Mouse (Mus musculus) thymus, postnatal 14 days (tissue): ENCODE measurements around the gene Galm.
"Not testable (repeated sequence)": the region's sequence is repeated elsewhere in the genome, so short reads cannot be mapped to it uniquely, and the experiment has no call there.

Source experiments
- DNase-seq: peaks from one replicate; pipeline ENCODE4 v3.0.0; 2021

Galm gene

DNA sequence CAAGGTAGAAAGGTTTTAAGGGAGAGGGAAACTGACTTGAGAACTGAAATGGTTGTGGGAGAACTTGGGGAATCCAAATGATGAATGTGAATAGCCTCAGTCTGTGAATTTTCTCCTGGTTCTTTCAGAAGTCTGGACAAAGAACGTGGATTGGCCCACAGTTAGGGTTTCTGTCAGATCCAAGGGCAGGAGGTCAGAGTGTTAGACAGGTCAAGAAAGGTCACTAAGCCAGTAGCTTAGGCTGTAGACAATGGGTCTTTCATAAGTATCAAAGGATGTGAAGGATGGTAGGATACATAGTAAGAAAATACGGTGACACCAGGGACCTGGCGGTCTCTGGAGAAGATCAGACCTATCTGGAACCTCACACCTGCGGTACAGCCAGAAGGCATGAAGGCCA lies 40.2 kb downstream of the Galm start:
- no peak for DNase-seq

DNA sequence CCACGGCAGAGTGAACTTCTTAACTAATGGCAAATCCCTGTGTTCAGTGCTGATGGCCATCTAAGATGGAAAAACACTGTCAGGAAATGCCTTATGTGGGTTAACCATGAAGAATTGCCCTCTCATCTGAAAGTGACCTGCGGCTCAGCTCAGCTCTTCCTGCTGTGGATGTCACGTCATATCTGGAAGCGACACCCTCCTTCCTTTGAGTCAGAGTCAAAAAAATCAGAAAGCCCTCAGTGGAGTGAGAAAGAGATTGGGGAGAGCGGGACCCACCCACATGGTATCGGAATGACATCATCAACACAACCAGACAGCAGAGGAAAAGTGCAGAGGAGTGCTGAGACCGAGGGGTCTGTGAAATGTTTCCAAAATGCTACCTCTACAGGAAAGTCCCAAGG lies 40.6 kb downstream of the Galm start:
- DNase-seq = no peak

DNA sequence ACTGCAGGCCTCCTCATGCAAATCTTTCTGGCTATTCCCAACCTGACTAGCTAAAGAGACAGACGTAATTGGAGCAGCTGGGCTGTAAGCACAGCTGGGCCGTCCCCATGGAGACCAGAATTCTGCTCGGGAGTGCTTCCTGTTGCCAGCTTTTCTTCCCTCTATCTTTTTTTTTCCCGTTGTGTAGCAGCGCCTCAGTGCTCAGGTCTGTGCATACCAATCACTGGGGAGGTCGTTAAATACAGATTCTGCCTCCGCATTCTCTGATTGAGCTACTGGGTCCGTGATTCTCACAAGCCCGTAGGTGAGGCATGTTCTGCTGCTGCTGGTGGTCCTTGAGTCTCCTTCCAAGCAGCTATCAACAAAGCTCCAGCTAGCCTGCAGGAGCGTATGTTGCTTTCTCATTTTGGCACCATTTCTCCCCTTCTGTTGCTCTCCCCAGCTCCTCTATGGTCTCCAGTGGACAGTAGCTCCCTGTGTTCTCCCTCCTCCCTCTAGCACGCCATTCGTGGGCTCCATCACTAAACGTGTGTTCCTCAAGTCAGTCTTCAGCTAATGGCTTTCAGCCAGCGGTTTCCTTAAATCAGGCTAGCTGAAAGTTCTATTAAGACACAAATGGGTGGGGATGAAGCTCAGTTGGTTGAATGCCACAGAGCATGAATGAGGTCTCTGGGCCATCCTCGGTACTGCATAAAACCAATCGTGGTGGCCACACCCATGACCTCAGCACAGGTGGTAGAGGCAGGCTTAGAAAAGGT lies 41.3 kb downstream of the Galm start:
- no peak for DNase-seq

DNA sequence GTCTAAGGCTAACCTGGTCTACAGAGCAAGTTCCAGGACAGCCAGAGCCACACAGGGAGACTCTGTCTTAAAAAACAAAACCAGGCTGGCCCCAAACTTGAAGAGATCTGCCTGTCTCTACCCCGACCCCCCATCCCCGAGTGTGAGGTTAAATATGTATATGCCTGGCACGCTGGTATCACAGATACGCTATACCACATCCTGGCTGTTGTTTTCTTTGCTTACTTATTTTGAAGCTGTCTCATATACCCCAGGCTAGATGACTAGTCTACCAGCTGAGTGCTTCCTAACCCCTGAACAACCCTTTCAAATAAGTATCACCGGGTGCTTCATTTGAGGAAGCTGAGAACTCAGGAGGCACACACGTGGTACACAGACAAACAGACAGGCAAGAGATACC lies 42.5 kb downstream of the Galm start:
- DNase-seq = peak; percentile 35

DNA sequence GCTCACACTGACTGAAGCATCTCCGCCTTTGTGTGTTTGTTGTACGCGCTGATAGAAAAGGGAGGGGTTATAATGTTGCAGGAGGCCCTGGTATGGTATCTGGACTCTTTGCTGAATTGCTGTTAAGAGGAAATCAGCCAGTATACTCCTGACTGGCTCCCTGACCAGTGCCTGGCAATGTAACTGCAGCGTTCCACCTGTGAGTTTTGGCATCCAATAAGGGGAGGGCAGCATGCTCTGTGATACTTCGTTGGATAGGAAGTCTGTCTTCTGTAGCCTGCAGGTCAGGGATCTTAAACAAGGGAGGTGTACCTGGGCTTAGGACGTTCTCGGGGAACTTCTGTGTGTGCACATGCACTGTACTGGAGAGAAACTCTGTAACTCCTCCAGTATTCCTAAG lies 43.7 kb downstream of the Galm start:
- DNase-seq = no peak

DNA sequence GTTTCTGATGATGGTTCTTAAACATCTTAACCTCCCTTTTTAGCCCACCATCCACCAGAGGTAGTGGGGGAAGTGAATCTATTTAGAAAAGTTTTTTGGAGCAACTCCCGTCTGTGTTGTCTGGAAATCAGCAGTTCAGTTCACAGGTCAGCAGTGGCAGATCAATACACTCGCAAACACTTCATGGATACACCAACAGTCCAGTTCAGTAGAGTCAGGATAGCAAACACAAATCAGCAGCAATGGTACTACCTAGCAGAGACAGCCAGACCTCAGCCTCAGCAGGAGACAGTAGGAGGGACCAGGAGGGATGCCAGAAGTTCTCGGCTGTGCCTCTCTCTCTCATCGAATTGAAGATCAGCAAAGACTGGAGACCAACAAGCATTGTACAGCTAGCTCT lies 44.7 kb downstream of the Galm start:
- DNase-seq = no peak

DNA sequence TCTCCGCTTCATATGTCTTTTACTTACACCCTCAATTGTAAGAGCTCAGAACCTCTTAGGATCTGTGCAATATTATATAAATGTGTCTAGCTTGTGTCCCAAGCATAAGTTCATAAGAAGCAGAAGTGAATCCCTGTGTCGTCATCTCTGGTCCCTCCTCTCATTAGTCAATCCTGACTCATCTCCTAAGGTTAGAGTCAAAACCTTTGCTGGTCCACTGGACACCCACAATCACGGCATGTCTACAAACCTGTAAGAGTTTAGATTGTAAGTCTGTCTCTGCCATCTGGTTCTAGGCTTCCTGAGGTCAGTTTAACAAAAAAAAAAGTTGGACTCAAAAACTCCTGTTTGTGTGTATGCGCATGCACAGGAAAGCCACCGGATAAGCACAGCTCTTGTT lies 45.5 kb downstream of the Galm start:
- DNase-seq = no peak

DNA sequence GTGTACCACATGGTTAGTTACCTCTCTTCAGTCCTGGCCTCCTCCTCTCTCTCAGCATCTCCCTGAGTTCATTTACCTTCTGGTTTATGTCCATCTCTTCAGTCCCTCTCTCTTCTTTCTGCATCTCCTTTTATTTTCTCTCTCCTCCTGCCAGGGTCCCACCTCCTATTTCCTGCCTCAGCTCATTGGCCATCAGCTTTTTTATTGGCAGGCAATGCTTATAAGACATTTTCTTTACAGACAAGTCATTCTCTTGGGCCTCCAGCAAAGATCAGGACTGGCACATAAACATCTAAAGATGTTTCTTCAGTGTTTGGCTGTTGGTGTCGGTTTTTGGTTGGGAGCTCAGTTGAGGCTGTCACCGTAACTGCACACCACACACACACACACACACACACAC lies 46.4 kb downstream of the Galm start:
- no peak for DNase-seq

DNA sequence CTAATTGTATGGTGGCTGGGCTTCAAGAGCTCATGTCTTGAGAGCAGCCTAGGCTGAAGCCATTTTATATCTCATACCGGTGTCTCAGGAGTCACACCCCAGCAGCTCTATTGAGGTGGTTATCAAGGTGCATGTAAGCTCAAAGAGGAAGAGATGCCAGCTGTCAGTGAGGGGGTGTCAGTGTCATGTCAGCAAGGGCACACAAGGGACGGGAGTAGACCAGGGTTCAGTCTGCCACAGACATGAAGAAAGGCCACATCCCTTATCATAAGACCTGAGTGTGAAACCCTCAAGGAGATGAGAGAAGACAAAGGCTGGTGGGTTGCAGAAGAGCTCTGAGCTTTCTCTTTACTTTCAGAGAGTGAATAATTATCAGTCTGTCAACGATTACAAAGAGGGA lies 46.9 kb downstream of the Galm start:
- DNase-seq = peak; percentile 48

DNA sequence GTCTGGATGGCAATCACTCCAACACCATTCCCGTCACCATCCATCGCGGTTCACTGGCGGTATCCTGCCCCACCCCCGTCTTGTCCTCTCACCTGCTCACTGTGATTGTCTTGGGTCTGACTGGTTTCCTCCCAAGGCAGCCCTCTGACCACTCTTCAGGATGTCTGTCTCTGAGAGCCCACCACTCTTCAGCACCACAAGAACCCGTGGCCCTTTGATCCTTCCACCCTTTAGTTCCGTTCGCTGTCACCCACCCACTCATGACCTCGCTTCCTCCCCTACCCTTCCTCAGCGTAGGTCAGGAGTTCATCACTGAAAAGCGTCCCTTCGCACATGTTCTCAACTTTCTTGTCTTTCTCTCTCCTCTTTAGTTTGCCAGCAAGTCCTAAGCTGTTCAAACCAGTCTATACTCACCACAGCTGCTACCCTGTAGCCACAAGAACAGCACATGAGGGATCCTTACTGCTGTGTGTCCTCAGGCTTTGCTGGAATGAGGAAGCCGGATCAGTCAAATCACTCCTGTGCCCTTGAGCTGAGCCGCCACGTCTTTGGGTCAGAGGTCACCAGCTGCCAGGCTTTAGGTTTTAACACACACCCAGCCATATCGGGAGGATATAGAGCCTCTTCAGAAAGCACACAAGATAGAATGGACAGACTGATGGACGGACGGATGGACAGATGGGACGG lies 47.6 kb downstream of the Galm start:
- DNase-seq = peak; percentile 64

DNA sequence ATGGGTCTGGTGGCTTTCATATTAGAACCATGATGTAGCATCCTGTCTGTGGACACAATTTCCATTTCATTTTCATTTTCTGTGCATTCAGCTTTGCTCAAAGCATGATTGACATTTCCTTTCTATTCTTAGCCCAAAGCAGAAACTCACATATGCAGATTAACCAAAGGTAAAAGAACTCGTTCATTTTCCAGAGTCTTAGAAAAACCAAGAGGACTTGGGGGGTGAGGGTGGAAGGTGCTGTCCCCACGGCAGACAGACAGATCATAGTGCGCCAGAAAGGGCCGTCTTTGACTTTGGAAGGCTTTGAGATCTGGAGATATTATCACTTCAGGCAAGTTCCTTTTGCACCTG lies 48.1 kb downstream of the Galm start:
- peak; percentile 38 for DNase-seq

DNA sequence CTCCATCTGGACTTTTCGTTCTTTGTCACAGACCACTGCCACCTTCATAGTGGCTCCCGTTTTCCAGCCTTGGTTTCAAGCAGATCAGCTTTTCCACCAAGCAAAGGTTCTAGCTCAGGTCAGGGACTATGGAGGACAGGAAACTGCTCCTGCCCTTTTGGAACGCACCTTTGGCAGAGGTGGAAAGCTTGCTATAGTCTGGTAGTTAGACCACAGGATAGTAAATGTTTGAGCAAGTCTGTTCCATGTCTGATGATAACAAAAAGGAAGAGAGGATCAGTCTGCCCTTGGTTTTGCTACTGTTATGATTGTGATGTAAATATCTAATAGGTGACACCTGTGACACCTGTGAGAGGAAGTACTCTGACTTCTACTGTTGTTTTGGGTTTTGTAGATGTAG lies 48.7 kb downstream of the Galm start:
- no peak for DNase-seq

DNA sequence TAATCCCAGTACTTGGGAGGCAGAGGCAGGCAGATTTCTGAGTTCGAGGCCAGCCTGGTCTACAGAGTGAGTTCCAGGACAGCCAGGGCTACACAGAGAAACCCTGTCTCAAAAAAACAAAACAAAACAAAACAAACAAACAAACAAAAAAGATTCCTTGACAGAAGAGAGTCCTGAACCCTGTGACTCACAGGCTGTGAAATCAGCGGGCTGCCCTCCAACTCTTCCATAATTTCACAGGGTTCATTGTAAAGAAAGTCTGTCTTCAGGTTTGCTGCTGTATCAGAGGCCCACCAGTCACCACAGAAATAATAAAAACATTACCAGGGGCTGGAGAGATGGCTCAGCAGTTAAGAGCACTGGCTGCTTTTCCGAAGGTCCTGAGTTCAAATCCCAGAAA lies 51.6 kb downstream of the Galm start:
- DNase-seq = not testable (repeated sequence)

DNA sequence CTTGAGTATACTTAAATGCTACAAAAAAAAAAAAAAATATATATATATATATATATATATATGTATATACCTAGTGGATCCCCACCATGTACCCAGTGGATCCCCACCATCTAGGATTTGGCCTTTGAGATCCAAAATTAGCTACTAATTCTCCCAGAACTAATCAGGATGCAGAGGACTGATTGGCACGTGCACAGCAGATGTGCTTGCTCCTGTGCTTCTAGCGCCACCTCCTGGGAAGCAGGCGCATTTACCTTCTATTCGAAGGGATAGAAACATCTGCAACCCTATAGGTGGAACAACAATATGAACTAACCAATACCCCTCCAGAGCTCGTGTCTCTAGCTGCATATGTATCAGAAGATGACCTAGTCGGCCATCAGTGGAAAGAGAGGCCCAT lies 52.7 kb downstream of the Galm start:
- peak; percentile 80 for DNase-seq

DNA sequence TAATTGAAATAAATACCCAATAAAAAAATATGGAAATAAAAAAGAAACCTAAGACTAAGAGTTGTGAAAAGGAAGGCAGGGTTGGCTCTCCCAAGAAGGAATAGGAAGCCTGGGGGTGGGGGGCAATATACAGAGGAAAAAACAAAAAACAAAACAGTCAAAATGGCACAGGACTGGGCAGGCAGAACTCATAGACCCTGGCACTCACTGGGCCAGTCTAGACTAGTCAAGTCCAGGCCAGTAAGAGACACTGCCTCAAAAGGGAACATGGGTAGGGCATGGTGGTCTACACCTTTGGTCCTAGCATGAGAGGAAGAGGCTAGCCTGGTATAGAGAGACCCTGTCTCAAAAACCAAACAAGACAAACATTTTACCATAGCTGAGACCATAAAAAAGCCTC lies 53.2 kb downstream of the Galm start:
- no peak for DNase-seq

DNA sequence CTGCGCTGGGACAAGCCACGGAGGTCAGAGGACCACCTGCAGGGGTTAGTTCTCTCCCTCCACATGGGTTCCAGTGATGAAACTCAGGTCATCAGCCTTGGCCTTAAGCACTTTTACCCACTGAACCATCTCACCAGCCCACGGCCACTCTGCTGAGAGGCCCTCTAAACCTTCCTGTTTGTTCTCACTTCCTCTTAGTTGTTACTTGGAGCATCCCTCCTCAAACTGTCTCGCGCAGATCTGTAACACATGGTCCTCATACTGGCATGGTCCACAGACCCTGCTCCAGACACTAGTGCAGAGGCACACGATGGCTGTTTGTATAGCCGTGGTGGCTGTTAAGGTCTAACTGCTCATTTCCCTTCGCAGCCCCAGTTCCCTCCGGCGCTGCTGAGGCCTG lies 56.3 kb downstream of the Galm start:
- no peak for DNase-seq

DNA sequence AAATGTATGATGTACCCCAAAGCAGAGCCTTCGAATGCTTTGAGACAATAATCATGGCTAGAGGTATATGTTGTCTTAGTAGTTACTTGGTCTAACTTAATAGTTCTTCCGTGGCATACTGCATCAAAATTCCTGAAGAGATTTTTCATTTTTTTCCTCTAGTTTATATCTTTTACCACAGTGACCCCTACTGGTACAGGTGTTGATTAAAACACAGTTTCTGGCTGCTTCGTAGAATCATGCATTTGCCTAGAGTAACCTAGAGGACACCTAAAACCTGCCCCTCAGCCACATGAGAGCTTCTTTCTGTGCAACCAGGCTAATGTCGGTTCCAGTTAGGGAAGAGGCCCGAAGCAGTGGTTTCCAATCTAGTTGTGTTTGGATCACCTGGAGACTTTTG lies 65.8 kb downstream of the Galm start:
- DNase-seq = peak; percentile 25

DNA sequence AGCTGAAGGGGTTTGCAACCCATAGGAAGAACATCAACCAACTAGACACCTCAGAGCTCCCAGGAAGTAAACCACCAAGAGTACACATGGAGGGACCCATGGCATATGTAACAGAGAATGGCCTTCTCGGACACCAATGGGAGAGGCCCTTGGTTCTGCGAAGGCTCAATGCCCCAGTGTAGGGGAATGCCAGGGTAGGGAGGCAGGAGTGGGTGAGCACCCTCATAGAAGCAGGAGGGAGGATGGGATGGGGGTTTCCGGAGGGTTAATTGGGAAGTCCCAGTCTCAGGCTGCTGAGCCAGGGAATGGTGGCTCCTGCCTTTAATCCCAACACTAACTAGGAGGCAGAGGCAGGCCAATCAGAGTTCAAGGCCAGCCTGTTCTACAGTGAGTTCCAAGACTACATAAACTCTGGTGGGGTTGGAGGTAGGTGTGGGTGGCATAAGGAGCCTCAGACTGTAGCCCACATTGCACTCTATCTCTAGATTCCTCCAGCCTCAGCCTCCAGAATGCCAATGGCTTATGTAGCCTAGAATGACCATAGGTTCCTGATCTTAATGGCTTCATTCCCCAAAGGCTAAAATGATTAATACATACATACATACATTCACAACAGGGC lies 72.0 kb downstream of the Galm start:
- no peak for DNase-seq

DNA sequence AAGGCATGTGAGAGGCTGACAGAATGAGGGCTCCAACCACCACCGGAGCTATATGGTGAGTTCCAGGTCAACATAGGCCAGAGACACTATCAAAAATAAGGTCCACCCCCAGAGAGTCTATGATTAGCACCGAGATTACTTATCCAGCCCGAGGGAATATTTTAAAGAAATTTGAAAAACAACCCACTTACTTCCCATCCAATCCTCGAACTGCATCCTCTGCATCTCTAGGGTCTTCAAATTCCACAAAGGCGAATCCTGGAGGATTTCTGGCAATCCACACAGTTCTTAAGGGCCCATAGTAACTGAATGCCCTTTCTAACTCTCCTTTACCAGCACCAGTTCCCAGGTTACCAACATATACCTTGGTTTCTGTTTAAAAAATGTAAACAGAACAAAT lies 78.4 kb downstream of the Galm start:
- DNase-seq = no peak

DNA sequence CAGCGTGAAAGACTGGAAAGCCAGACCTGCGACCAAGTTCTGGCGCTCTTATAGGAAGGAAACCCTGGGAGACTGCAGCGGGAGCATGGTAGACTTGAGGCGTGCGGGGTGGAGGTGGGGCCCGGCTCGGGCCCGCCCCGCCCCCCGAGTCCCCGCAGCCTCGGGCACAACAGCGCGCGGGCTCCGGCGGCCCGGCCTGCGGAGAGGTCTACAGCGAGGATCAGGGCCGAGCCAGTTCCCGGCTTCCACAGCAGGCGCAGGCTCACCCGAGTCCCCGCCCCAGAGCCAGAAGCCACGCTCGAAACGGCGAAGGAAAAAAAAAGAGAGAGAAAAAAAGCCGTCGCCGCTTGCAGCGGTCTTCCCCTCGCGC lies 79.0 kb downstream of the Galm start:
- DNase-seq = peak; percentile 64

DNA sequence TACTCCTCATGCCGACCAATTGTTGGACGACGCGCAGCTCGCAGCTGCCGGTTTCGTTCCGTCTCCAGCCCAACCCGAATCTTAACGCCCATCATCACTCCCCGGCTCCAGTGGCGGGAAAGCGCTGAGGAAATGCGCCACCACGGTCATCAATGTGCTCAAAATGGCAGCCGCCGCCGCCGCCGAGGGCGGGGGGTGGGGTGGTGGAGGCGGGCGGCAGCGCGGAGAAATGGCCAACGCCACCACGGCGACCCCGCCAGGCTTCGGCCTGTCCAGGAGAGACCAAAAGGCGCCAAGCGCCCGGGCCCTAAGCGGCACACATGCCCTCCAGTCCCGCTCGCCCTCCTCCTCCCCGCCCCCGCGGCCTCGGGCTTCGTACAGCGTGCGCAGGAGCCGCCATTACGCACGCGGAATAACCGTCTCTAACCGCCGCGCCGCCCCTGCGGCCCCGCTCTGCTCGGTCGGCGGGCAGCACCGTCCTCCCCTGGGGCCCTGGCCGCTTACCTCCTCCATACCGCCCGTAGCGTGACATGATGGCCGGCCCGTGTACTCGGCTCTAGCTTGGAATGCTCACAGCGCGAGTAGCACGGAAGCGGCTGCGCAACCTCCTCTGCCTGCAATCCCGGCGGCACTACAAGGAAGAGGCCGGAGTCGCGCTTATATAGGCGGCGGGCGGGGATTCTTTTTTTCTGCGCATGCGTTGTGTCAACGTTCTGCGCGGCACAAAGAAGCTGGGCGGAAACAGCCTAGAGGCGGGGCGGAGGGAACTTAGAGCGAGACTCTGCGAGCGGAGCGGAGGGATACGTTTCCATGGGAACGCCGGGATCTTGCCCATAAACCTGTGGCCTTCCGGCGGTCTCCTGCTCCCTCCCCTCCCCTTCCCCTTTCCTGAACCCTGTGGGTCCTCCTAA lies 79.7 kb downstream of the Galm start, which contains the start of the genes Srsf7 and Ttc39d:
Srsf7 (minus strand) TSS at position 637 of the 911 bp plus-strand sequence.
Ttc39d (plus strand) TSS at position 790 of the 911 bp plus-strand sequence.
- DNase-seq = peak; percentile 98

DNA sequence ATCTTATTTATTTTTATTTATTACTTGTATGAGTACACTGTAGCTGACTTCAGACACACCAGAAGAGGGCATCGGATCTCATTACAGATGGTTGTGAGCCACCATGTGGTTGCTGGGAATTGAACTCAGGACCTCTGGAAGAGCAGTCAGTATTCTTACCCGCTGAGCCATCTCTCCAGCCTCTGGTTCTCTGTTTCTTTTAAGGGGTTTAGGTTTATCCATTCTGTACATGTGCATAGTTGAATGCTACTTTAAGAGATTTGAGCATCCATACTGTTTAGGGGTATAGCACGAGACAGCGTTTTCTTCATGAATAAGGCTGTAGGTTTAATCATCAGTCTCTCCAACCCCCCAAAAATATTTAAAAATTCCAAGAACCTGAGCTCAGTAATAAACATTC lies 86.7 kb downstream of the Galm start:
- not testable (repeated sequence) for DNase-seq

DNA sequence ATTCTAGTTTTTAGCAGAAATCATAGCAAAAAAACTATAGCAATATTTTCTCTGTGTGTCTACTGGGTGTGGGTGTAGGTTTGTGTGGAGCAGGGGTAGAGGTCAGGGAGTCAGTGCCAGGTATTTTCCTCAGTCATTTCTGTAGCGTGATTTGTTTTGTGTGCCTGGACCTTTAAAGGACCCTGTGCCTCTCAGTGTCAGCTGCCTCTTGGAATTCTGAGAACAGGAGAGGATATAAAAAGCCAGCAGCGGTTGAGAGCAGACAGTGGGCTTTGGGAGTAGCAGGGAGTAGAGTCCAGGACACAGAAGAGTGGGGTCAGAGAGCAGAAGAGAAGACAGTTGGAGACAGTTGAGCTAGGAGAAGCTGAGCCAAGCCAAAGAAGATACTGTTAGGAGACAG lies 92.9 kb downstream of the Galm start:
- no peak for DNase-seq
